Mouse (Mus musculus): ENCODE data around the gene Myo1e.

DNA sequence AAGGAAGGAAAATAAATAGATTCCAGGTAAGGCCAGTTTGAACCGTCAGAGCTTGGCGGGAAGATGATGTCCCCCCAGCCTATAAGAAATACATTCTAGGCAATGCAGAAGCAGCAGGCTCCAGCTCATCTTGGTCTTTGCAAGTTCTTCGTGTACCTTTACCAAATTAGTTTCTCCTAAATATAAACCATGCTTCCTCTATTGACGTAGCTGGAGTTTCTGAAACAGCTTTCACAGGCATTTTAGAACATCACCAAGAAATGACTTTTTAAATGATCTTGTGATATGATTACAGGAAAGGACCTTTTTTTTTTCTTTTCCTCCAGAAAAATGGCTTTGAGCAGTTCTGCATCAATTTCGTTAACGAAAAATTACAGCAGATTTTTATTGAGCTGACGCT, 131.2 kb downstream of the Myo1e start:
- TF ChIP-seq ZNF384 (IDR thresholded peaks at IDR 0.05; ENCODE audit: low read depth, low read length) (no peak), MAFK (IDR thresholded peaks at IDR 0.05; ENCODE audit: insufficient read depth, low read depth, low read length) (no peak), ZC3H11A (IDR thresholded peaks at IDR 0.05; ENCODE audit: borderline replicate concordance, low read depth, low read length) (no peak), CHD2 (IDR thresholded peaks at IDR 0.05; ENCODE audit: low read depth, low read length) (no peak), HCFC1 (IDR thresholded peaks at IDR 0.05; ENCODE audit: borderline replicate concordance, insufficient read depth, low read length) (no peak)

Measured in ES-E14 (cell line).